Mouse (Mus musculus): Measurements from ENCODE around the gene Bola1. TPM values are rescaled to one million over a fixed set of nuclear protein-coding genes. Genes with fewer than 3 reads are reported as not detected.
"Not testable (repeated sequence)": the region's sequence is repeated elsewhere in the genome, so short reads cannot be mapped to it uniquely, and the experiment has no call there.

Bola1 gene
- polyA plus RNA-seq, 1 experiment from 2014 or later = 51.6 TPM

- Histone ChIP-seq H3K4me1 (replicated peaks; ENCODE audit: control insufficient read depth, insufficient read depth, low read length) (peaks cover 19% of the 10 kb centered on the region), H3K4me3 (ENCODE audit: low read length) (peak overlapping the region; percentile 53), H3K27ac (ENCODE audit: low read length) (no peak overlapping the region), H3K9ac (ENCODE audit: low read length) (peak overlapping the region; percentile 68), H3K27me3 (ENCODE audit: control insufficient read depth, insufficient read depth, low read depth, low read length) (peaks cover 6% of the 10 kb centered on the region; the same call in 1 of the 2 replicates), H3K4me2 (ENCODE audit: low read depth, low read length) (peak overlapping the region; percentile 46), H3K9me3 (ENCODE audit: control insufficient read depth, low read length) (no peaks in the 10 kb centered on the region), H3K36me3 (ENCODE audit: control insufficient read depth, insufficient read depth, low read length) (no peaks in the 10 kb centered on the region)
- ATAC-seq (ENCODE audit: low read depth) = no peak
- 31% methylated on average over 6 of the region's 6 CpGs for WGBS
Observed at GRCm38 (mm10) chr3:96248141-96249033, 28.9 kb upstream of the Bola1 start.

DNA sequence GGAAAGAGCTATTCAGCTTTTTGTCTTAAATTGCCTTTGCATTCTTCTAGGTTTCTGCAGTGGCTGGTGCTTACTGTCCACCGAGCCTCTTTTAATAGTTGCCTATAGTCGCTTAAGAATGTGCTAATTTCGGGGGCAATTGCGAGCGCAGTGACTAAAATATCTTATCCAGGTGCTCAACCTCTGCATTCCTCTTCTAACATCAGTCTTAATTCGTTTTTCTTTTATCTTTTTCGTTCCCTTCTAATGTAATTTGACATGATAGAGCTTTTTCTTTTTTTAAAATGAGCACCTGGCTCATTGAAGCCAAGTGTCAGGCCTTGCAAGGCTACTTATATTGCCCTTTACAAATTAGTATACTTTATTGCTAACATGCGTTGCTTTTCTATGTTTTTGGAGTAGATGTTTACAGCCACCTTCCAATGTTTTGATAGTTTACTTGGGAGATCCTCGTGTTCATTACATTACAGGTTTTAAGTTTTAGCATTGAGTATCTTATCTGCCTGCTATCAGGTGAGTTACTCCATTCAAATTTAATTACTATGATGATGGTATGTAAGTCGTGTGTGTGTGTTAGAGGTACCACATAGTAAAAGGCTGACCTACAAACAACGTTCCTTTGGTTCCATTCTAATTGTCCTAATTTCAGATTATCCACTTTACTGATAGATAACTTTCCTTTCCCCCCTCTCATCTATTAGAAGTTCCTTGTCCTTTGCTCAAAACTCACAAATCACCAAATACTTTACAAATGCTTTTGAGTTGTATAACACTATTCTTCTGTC is 28.0 kb upstream of the Bola1 start:
- 3% methylated on average over 11 of the region's 11 CpGs for WGBS
- H3K4me1 ChIP-seq (replicated peaks; ENCODE audit: control insufficient read depth, insufficient read depth, low read length) = peaks cover 19% of the 10 kb centered on the region
- H3K9me3 ChIP-seq (ENCODE audit: control insufficient read depth, low read length) = no peaks in the 10 kb centered on the region
- H3K36me3 ChIP-seq (ENCODE audit: control insufficient read depth, insufficient read depth, low read length) = no peaks in the 10 kb centered on the region
- H3K27me3 ChIP-seq (ENCODE audit: control insufficient read depth, insufficient read depth, low read depth, low read length) = no peaks in the 10 kb centered on the region; the same call in 1 of the 2 replicates
- H3K4me2 ChIP-seq (ENCODE audit: low read depth, low read length) = peak overlapping the region; percentile 46
- H3K9ac ChIP-seq (ENCODE audit: low read length) = peak overlapping the region; percentile 68
- H3K27ac ChIP-seq (ENCODE audit: low read length) = peak overlapping the region; percentile 29; the same call in 1 of the 2 replicates
- H3K4me3 ChIP-seq (ENCODE audit: low read length) = peak overlapping the region; percentile 53
- no peak for ATAC-seq (ENCODE audit: low read depth)

- not testable (repeated sequence) for H3K27me3 ChIP-seq (ENCODE audit: control insufficient read depth, insufficient read depth, low read depth, low read length); H3K36me3 ChIP-seq (ENCODE audit: control insufficient read depth, insufficient read depth, low read length); H3K9me3 ChIP-seq (ENCODE audit: control insufficient read depth, low read length)
- ATAC-seq (ENCODE audit: low read depth) = peak; percentile 92
- peaks cover 19% of the 10 kb centered on the region for H3K4me1 ChIP-seq (replicated peaks; ENCODE audit: control insufficient read depth, insufficient read depth, low read length)
- peak within 1 kb of the TSS; percentile 46 for H3K4me2 ChIP-seq (ENCODE audit: low read depth, low read length)
- peak within 1 kb of the TSS; percentile 53 for H3K4me3 ChIP-seq (ENCODE audit: low read length)
- no CpG with 5 or more reads among the region's 47 CpGs for WGBS
- peak within 1 kb of the TSS; percentile 68; the same call in 1 of the 2 replicates for H3K27ac ChIP-seq (ENCODE audit: low read length)
- H3K9ac ChIP-seq (ENCODE audit: low read length) = peak within 1 kb of the TSS; percentile 68
Observed at GRCm38 (mm10) chr3:96246427-96246856, 26.9 kb upstream of the Bola1 start, which contains the start of gene Hist2h3c1. Gene Hist2h3c1, plus strand, starts transcription at chr3:96246685.

GRCm38 (mm10) chr3:96246018-96246417 is 26.5 kb upstream of the Bola1 start:
- H3K4me3 ChIP-seq (ENCODE audit: low read length) = peak overlapping the region; percentile 37
- H3K36me3 ChIP-seq (ENCODE audit: control insufficient read depth, insufficient read depth, low read length); ATAC-seq (ENCODE audit: low read depth); H3K27me3 ChIP-seq (ENCODE audit: control insufficient read depth, insufficient read depth, low read depth, low read length); H3K9me3 ChIP-seq (ENCODE audit: control insufficient read depth, low read length): not testable (repeated sequence)
- H3K9ac ChIP-seq (ENCODE audit: low read length) = peak overlapping the region; percentile 50
- peak overlapping the region; percentile 22; the same call in 1 of the 2 replicates for H3K4me2 ChIP-seq (ENCODE audit: low read depth, low read length)
- WGBS = 0% methylated on average over 9 of the region's 21 CpGs
- peak overlapping the region; percentile 68; the same call in 1 of the 2 replicates for H3K27ac ChIP-seq (ENCODE audit: low read length)
- H3K4me1 ChIP-seq (replicated peaks; ENCODE audit: control insufficient read depth, insufficient read depth, low read length) = peaks cover 22% of the 10 kb centered on the region

- Histone ChIP-seq H3K9ac (ENCODE audit: low read length) (peak within 1 kb of the TSS; percentile 87), H3K4me3 (ENCODE audit: low read length) (peak within 1 kb of the TSS; percentile 58), H3K4me2 (ENCODE audit: low read depth, low read length) (peak within 1 kb of the TSS; percentile 67), H3K4me1 (replicated peaks; ENCODE audit: control insufficient read depth, insufficient read depth, low read length) (peaks cover 26% of the 10 kb centered on the region), H3K27ac (ENCODE audit: low read length) (peak within 1 kb of the TSS; percentile 99)
- H3K27me3 ChIP-seq (ENCODE audit: control insufficient read depth, insufficient read depth, low read depth, low read length); H3K9me3 ChIP-seq (ENCODE audit: control insufficient read depth, low read length); H3K36me3 ChIP-seq (ENCODE audit: control insufficient read depth, insufficient read depth, low read length): not testable (repeated sequence)
- WGBS = under 1% methylated on average over 33 of the region's 88 CpGs
- peak; percentile 87 for ATAC-seq (ENCODE audit: low read depth)
Observed at GRCm38 (mm10) chr3:96245003-96245886, 25.7 kb upstream of the Bola1 start, which contains the start of gene Hist2h2aa1. Gene Hist2h2aa1, plus strand, starts transcription at chr3:96245497.

DNA sequence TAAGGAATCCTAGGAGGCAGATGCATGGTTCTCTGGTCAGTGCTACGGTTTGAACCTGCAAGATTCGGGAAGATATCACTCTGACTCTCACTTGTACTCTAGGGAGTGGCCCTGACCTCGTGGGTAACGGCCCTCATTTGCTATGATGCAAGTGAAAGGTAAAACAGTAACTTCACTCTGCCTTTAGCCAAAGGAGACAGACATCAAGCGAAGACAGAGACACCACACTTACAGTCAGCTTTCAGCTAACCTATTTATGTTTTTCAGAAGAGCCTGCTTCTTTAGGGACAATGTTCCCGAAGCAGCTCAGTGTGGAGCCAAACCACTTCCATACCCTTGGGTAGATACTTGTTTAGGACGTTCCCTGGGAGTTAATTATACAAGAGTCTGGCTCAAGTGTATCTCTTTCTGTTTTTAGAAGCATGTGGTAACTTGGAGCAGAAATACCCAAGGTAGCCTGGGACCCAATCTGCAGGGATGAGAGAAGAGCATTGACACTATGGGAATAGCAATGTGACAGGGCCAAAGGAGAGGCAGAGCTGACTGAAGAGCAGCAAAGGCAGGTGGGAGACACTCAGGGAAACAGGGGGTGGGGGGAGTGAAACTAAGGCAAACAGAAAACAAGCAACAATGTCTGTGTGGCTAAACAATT is 24.5 kb upstream of the Bola1 start:
- no peak for ATAC-seq (ENCODE audit: low read depth)
- peak overlapping the region; percentile 58 for H3K4me3 ChIP-seq (ENCODE audit: low read length)
- H3K27ac ChIP-seq (ENCODE audit: low read length) = peak overlapping the region; percentile 99
- H3K4me2 ChIP-seq (ENCODE audit: low read depth, low read length) = peak overlapping the region; percentile 67
- H3K27me3 ChIP-seq (ENCODE audit: control insufficient read depth, insufficient read depth, low read depth, low read length) = no peaks in the 10 kb centered on the region
- peak overlapping the region; percentile 87 for H3K9ac ChIP-seq (ENCODE audit: low read length)
- no peaks in the 10 kb centered on the region for H3K9me3 ChIP-seq (ENCODE audit: control insufficient read depth, low read length)
- 77% methylated on average over 7 of the region's 7 CpGs for WGBS
- no peaks in the 10 kb centered on the region for H3K36me3 ChIP-seq (ENCODE audit: control insufficient read depth, insufficient read depth, low read length)
- peaks cover 26% of the 10 kb centered on the region for H3K4me1 ChIP-seq (replicated peaks; ENCODE audit: control insufficient read depth, insufficient read depth, low read length)

DNA sequence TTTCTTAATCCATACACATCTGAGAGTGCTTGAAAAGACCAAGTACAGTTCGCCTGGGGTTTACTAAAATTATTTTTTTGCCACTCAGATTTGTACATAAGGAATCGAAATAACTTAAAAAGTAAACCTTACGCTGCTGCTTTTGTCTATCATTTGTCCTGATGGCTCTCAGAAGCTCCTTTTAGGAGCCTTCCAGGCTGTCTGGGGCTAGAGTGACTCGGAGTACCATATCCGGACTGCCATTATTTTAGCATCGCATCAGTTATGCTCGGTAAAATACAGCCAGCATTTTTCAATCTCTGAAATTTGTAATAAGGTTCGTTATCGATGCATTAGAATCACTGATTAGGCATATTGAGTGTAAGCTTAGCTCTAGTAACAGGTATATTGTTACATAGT is 21.3 kb upstream of the Bola1 start:
- H3K4me3 ChIP-seq (ENCODE audit: low read length) = peak overlapping the region; percentile 13; the same call in 1 of the 2 replicates
- 70% methylated on average over 9 of the region's 9 CpGs for WGBS

More for the DNA sequence above, 21.3 kb upstream of the Bola1 start:
- Histone ChIP-seq H3K4me1 (replicated peaks; ENCODE audit: control insufficient read depth, insufficient read depth, low read length) (peaks cover 30% of the 10 kb centered on the region), H3K9me3 (ENCODE audit: control insufficient read depth, low read length) (no peaks in the 10 kb centered on the region), H3K9ac (ENCODE audit: low read length) (peak overlapping the region; percentile 60), H3K36me3 (ENCODE audit: control insufficient read depth, insufficient read depth, low read length) (no peaks in the 10 kb centered on the region), H3K27ac (ENCODE audit: low read length) (peak overlapping the region; percentile 88), H3K4me2 (ENCODE audit: low read depth, low read length) (peak overlapping the region; percentile 43), H3K27me3 (ENCODE audit: control insufficient read depth, insufficient read depth, low read depth, low read length) (no peaks in the 10 kb centered on the region)
- ATAC-seq (ENCODE audit: low read depth) = no peak
